Mouse (Mus musculus): ENCODE results near the gene Cep164. TPM values are rescaled to one million over a fixed set of nuclear protein-coding genes. Genes with fewer than 3 reads are reported as not detected.
A peak's percentile ranks its signal among the peaks of the same experiment; 100 is the strongest.
"Not testable (repeated sequence)": the region's sequence is repeated elsewhere in the genome, so short reads cannot be mapped to it uniquely, and the experiment has no call there.

Cep164 gene
- total RNA-seq, 2 experiments from 2014 or later: 9.4 to 11.3 TPM

DNA sequence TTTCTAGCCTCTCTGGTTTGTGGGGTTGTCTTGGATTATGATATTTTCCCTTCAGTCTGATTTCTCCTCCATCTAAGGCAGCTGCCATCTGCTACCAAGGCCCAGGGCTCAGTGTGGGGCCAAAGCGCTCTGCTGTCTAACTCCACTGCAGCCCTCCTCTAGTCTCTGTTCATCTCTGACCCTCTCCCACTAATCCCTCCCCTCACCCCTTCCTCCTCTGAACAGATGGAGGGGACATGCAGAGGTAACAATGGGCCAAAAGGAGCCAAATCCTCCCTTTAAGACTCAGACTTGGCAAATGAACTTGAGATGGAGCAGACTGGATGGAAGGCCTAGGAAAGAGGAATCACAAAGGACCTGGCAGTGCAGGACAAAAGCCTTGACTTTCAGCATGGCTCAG is 36.3 kb downstream of the Cep164 start:
- intact Hi-C loops (cut with DNase I): no loop called here
- no peak for DNase-seq

GRCm38 (mm10) chr9:45791456-45792142 is 36.9 kb downstream of the Cep164 start:
- intact Hi-C loops (cut with DNase I): no loop called here
- no peak for DNase-seq

DNA sequence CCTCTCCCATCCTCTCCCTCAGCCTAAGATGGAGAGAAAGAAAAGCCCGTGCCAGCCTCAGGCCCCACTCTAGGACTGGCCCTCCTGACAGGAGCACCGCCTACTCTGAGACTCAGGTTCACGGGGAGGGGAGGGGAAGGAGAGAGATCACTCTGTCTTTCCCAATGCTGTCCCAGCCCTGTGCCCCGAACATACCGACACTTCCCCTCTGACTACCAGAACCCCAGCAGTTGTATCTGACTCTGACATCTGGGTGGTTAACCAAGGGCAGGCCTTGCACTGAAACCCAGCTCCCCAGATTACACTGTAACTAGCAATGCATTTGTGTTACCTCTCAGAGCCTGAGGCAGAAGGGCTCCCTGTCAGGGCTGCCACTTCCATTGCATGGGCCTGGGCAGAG is 40.1 kb downstream of the Cep164 start:
- intact Hi-C loops (cut with DNase I): no loop called here
- DNase-seq: no peak

- intact Hi-C loops (cut with DNase I): no loop called here
- no peak for DNase-seq
Observed at GRCm38 (mm10) chr9:45787547-45787946, 40.9 kb downstream of the Cep164 start.

DNA sequence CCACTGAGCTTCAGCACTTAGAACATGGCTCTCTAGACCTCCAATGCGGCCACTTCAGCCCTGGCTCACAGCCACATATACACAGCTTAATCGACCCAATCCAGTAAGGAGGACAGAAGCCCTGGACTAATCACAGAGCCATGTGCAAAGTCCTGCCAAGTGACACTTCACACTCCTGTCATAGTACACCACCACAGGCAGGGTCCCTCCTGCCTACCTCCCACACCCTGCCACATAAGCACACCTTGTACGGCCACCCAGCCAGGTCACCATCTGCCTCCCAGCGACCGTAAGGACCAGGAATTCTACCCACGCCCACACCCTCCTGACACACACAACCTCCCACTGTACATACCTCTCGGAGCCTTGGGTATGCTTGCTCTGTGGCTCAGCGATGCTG is 41.4 kb downstream of the Cep164 start:
- DNase-seq: peak; percentile 31 to 32

DNA sequence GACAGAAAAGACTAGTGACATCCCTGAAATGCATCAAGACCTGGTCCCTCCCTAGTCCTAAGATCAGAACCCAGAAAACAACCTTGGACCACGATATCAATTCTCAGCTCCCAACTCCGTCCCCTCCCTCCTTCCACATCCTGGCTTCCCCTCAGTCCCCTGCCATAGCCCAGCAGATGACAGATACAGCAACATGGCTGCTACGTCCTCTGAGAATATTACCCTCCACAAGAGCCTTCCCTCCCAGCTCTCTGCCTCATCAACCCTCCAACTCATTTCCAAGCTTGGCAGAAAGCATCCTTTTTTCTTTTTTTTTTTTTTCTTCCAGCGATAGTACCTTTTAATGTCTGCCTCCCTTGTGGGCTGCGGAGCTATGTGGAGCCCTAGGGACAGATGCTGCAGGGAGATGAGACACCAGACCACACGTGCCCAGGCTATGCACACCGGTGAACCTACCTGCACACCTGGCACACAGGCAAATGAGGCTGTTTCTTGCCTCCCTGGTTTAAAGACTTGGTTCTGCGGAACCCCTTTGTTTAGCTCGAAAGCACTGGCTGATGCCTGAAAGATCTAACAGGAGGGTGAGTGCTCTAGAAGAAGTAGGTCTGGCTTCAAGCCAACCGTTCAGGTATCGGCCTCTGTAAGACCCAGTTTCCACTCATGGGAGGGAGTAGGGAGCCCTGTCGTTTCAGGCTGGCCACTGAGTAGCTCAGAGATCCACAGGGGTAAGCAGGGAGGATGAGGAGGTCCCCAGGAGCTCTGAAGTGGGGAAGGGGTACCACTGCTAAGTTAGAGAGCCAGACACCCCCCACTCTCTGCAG is 45.0 kb downstream of the Cep164 start:
- intact Hi-C loops (cut with DNase I): no loop called here
- DNase-seq: no peak

More for the DNA sequence above, 41.4 kb downstream of the Cep164 start:
- intact Hi-C loops (cut with DNase I): no loop called here

- intact Hi-C loops (cut with DNase I): no loop called here
- DNase-seq: no peak
Observed at GRCm38 (mm10) chr9:45779201-45779600, 49.3 kb downstream of the Cep164 start.

DNA sequence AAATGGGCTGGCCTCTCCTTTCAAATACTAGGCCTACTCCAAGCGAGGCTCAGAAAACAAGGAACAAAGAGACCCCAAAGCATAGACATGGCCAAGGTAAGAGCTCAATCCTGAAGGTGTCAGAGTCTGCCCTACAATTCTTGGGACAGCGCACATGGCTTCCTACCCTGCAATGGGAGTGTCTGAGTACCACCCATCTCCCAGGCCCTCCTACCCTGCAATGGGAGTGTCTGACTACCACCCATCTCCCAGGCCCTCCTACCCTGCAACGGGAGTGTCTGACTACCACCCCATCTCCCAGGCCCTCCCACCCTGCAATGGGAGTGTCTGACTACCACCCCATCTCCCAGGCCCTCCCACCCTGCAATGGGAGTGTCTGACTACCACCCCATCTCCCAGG is 52.3 kb downstream of the Cep164 start:
- intact Hi-C loops (cut with DNase I); DNase-seq: not testable (repeated sequence)

- intact Hi-C loops (cut with DNase I): no loop called here
- no peak for DNase-seq
Observed at GRCm38 (mm10) chr9:45774088-45774487, 54.4 kb downstream of the Cep164 start.

- intact Hi-C loops (cut with DNase I): no loop called here
Observed at GRCm38 (mm10) chr9:45769596-45769995, 58.9 kb downstream of the Cep164 start.

DNA sequence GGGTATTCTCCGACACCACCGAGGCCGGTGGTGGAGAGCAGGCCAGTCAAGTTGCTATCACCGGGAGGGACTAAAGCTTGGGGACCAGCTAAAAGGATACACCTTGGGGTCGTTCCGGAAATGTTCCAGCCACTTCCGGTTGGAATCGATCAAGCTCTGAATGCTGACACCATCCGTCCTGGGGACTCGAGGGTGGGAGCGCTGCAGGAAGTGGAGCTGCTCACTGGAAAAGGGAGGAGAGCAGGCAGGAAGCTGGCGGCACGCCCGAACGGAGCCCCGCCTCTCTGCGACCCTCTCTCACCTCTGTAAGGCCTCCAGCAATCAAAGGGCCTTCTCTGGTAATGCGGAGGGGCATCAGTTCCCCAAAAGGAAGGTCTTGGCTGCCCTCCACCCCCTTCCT is 60.1 kb downstream of the Cep164 start:
- intact Hi-C loops (cut with DNase I): no loop called here
- no peak for DNase-seq

More at GRCm38 (mm10) chr9:45769596-45769995, 58.9 kb downstream of the Cep164 start:
- no peak for DNase-seq

DNA sequence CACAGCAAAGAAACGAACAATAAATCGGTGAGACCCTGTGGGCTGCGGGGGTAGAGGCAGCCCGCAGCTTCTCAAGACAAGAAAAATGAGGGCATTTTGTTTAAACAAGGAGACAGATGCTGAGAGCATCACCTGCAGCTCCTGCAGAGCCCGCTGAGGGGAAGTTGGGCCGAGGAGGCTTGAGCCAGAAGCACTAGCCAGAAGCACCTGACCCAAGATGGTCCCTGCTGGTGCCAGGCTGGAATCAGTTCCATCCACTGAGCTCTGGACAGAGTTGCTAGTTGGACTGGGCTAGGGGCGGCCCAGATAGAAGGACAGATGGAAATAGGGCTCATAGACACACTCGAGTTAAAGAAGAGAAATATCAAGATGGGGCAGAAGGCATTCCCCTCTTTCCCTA is 61.3 kb downstream of the Cep164 start:
- no peak for DNase-seq
- intact Hi-C loops (cut with DNase I): no loop called here

GRCm38 (mm10) chr9:45766195-45766594 is 62.3 kb downstream of the Cep164 start:
- intact Hi-C loops (cut with DNase I): no loop called here
- DNase-seq: no peak

DNA sequence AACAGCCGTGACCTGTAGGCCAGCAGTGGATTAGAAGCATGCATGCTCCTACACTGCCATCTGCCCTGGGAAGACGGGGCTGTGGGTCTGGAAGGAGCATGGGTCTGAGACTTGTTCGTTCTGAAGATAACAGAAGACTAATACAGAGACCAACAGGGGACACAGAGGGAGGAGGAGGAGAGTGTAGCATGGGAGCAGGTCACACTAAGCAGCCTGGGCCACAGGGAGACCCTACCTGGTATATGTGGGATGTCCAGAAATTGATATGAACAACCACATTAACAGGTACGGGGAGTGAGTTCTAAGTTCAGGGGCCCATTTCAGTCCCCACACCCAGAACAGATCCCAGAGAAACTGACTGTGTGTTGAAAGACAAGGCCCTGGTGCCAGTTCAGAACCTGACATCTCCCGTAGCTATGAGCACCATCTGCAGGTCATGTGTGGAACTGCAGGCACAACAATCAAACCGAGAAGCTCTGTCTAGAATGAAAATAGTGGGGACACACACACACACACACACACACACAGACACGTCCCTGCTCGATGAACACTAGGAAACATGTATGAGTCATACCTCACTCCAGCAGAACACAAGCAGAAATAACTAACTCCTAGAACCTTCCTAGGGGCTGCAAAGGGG is 73.9 kb downstream of the Cep164 start:
- peak; percentile 68 to 80 for DNase-seq
- intact Hi-C loops (cut with DNase I): loop anchor here (2.0 to 10.0 kb wide), 3 partner anchors 170 to 450 kb away; no protein-coding TSS in a partner anchor

- intact Hi-C loops (cut with DNase I): loop anchor here (10.0 kb wide), 2 partner anchors 165 to 445 kb away; no protein-coding TSS in a partner anchor
- DNase-seq: no peak
Observed at GRCm38 (mm10) chr9:45749917-45750316, 78.6 kb downstream of the Cep164 start.

GRCm38 (mm10) chr9:45745451-45745850 is 83.0 kb downstream of the Cep164 start:
- intact Hi-C loops (cut with DNase I): no loop called here
- no peak for DNase-seq

DNA sequence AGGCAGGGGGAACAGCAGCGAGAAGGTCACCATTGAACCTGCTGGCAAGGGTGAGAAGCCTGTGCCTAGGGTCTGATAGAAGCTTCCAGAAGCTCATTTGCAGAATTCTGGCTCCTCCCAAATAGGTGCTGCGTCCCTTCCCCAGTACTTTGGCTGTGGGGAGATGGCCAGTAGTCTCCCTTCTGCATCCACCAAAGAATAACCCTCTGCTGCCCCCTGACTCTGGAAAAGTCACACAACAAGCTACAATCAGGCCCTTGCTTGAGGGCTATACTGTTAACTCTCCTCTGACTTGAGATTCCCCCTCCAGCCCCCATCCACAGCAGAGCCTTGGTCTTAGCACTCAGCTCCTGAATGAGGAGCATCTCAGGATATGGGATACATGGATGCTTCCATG is 87.9 kb downstream of the Cep164 start:
- intact Hi-C loops (cut with DNase I): no loop called here
- DNase-seq: peak; percentile 21 to 44

GRCm38 (mm10) chr9:45739702-45740583 is 88.5 kb downstream of the Cep164 start:
- intact Hi-C loops (cut with DNase I): no loop called here
- DNase-seq: peak; percentile 79 to 85

DNA sequence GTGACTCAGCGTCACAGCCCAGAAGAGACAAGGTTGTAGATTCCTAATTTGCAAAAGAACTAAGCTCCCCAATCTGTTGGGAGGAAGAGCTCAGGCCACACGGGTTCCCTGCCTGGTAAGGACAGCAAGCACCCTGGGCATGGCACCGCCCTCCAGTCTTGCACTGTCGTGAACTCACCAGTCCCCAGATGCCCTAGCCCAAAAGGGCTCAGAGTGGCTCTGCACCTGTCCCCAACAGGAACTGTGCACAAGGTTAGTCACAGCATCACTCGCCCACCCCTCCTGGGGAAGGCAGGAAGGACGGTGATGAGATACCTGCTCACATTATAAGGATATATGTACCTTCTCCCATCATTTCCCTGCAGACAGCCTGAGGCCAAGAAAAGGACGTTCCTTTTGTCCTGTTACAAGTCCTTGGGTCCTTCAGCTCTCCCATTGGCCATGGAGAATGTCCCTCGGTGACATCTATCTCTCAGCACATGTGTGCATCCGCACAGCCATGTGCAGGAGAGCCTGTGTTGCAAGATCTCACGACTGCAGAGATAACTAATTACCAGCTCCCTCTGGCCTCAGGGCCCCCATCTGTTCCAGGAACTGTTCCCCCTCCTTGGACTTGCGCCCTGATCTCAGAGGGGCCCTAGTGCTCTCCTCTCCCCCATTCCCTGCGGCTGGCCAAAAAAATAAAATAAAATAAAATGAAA is 89.3 kb downstream of the Cep164 start:
- intact Hi-C loops (cut with DNase I): no loop called here
- no peak for DNase-seq

- no peak for DNase-seq
- intact Hi-C loops (cut with DNase I): no loop called here
Observed at GRCm38 (mm10) chr9:45733246-45733645, 95.2 kb downstream of the Cep164 start.

Data from heart, postnatal 10 days (tissue).